Mouse (Mus musculus): ENCODE measurements around the gene Adgrf4. TPM values are rescaled to one million over a fixed set of nuclear protein-coding genes. Genes with fewer than 3 reads are reported as not detected.

Gene Adgrf4
- polyA plus RNA-seq, 1 experiment = 0.49 TPM

GRCm38 (mm10) chr17:42630206-42630605, 61.9 kb downstream of the Adgrf4 start:
- no peak overlapping the region for H3K4me3 ChIP-seq (ENCODE audit: insufficient read depth, poor library complexity, severe bottlenecking)
- no peaks in the 10 kb centered on the region for H3K79me2 ChIP-seq (ENCODE audit: control insufficient read depth, insufficient read depth)
- H3K79me3 ChIP-seq (ENCODE audit: low read depth) = no peaks in the 10 kb centered on the region
- H3K27me3 ChIP-seq (ENCODE audit: control insufficient read depth, insufficient read depth, insufficient read length) = no peaks in the 10 kb centered on the region
- H3ac ChIP-seq (ENCODE audit: control insufficient read depth, insufficient read length, low read depth) = no peak overlapping the region
- TF ChIP-seq MAX (IDR thresholded peaks at IDR 0.05) = no peak
- H3K36me3 ChIP-seq (ENCODE audit: control insufficient read depth, insufficient read depth) = no peaks in the 10 kb centered on the region

GRCm38 (mm10) chr17:42613043-42613737, 78.9 kb downstream of the Adgrf4 start:
- H3ac ChIP-seq (ENCODE audit: control insufficient read depth, insufficient read length, low read depth) = no peak overlapping the region
- H3K27me3 ChIP-seq (ENCODE audit: control insufficient read depth, insufficient read depth, insufficient read length) = no peaks in the 10 kb centered on the region
- H3K4me3 ChIP-seq (ENCODE audit: insufficient read depth, poor library complexity, severe bottlenecking) = no peak overlapping the region
- TF ChIP-seq USF1 (IDR thresholded peaks at IDR 0.05; ENCODE audit: low read depth) = no peak
- TF ChIP-seq FOSL1 (IDR thresholded peaks at IDR 0.05; ENCODE audit: insufficient read depth, low read length, poor library complexity, severe bottlenecking) = no peak
- TF ChIP-seq MYOD1 (IDR thresholded peaks at IDR 0.05; ENCODE audit: control insufficient read depth, insufficient read length, low read depth) = no peak
- TF ChIP-seq MYOG (IDR thresholded peaks at IDR 0.05; ENCODE audit: control insufficient read depth, extremely low read depth, insufficient read length) = no peak
- no peak for TF ChIP-seq CTCF (IDR thresholded peaks at IDR 0.05; ENCODE audit: control insufficient read depth, insufficient read depth, insufficient read length)
- no peak for TF ChIP-seq MAX (IDR thresholded peaks at IDR 0.05)
- no peak for TF ChIP-seq CEBPB (IDR thresholded peaks at IDR 0.05; ENCODE audit: low read depth)
- no peaks in the 10 kb centered on the region for H3K79me2 ChIP-seq (ENCODE audit: control insufficient read depth, insufficient read depth)
- no peaks in the 10 kb centered on the region for H3K79me3 ChIP-seq (ENCODE audit: low read depth)
- no peaks in the 10 kb centered on the region for H3K36me3 ChIP-seq (ENCODE audit: control insufficient read depth, insufficient read depth)

- H3K36me3 ChIP-seq (ENCODE audit: control insufficient read depth, insufficient read depth) = no peaks in the 10 kb centered on the region
- no peak within 1 kb of the TSS for H3K4me3 ChIP-seq (ENCODE audit: insufficient read depth, poor library complexity, severe bottlenecking)
- no peaks in the 10 kb centered on the region for H3K79me3 ChIP-seq (ENCODE audit: low read depth)
- no peak within 1 kb of the TSS for H3ac ChIP-seq (ENCODE audit: control insufficient read depth, insufficient read length, low read depth)
- no peak for TF ChIP-seq MAX (IDR thresholded peaks at IDR 0.05)
- no peak for TF ChIP-seq FOSL1 (IDR thresholded peaks at IDR 0.05; ENCODE audit: insufficient read depth, low read length, poor library complexity, severe bottlenecking)
- TF ChIP-seq CTCF (IDR thresholded peaks at IDR 0.05; ENCODE audit: control insufficient read depth, insufficient read depth, insufficient read length) = no peak
- no peak for TF ChIP-seq CEBPB (IDR thresholded peaks at IDR 0.05; ENCODE audit: low read depth)
- TF ChIP-seq MYOD1 (IDR thresholded peaks at IDR 0.05; ENCODE audit: control insufficient read depth, insufficient read length, low read depth) = no peak
- TF ChIP-seq MYOG (IDR thresholded peaks at IDR 0.05; ENCODE audit: control insufficient read depth, extremely low read depth, insufficient read length) = no peak
- TF ChIP-seq USF1 (IDR thresholded peaks at IDR 0.05; ENCODE audit: low read depth) = no peak
- H3K79me2 ChIP-seq (ENCODE audit: control insufficient read depth, insufficient read depth) = no peaks in the 10 kb centered on the region
- H3K27me3 ChIP-seq (ENCODE audit: control insufficient read depth, insufficient read depth, insufficient read length) = no peaks in the 10 kb centered on the region
Observed at GRCm38 (mm10) chr17:42611295-42611694, 80.8 kb downstream of the Adgrf4 start, which contains the start of gene Opn5. Opn5 (minus strand) TSS chr17:42611395.

- Histone ChIP-seq H3K36me3 (ENCODE audit: control insufficient read depth, insufficient read depth) (no peaks in the 10 kb centered on the region), H3K27me3 (ENCODE audit: control insufficient read depth, insufficient read depth, insufficient read length) (no peaks in the 10 kb centered on the region), H3ac (ENCODE audit: control insufficient read depth, insufficient read length, low read depth) (no peak overlapping the region), H3K4me3 (ENCODE audit: insufficient read depth, poor library complexity, severe bottlenecking) (no peak overlapping the region), H3K79me3 (ENCODE audit: low read depth) (no peaks in the 10 kb centered on the region), H3K79me2 (ENCODE audit: control insufficient read depth, insufficient read depth) (no peaks in the 10 kb centered on the region)
- TF ChIP-seq USF1 (IDR thresholded peaks at IDR 0.05; ENCODE audit: low read depth) = no peak
- TF ChIP-seq CTCF (IDR thresholded peaks at IDR 0.05; ENCODE audit: control insufficient read depth, insufficient read depth, insufficient read length) = no peak
- no peak for TF ChIP-seq FOSL1 (IDR thresholded peaks at IDR 0.05; ENCODE audit: insufficient read depth, low read length, poor library complexity, severe bottlenecking)
- no peak for TF ChIP-seq MAX (IDR thresholded peaks at IDR 0.05)
- TF ChIP-seq MYOD1 (IDR thresholded peaks at IDR 0.05; ENCODE audit: control insufficient read depth, insufficient read length, low read depth) = no peak
- no peak for TF ChIP-seq CEBPB (IDR thresholded peaks at IDR 0.05; ENCODE audit: low read depth)
- no peak for TF ChIP-seq MYOG (IDR thresholded peaks at IDR 0.05; ENCODE audit: control insufficient read depth, extremely low read depth, insufficient read length)
Observed at GRCm38 (mm10) chr17:42608270-42608669, 83.8 kb downstream of the Adgrf4 start.

Other genes with a start within 250 kb of the Adgrf4 start
- gene Opn5, start 80.9 kb downstream of the Adgrf4 start, polyA plus RNA-seq (2012; fragmentation: generic; extraction: Trizol) = not detected
- gene Adgrf2, start 49.9 kb upstream of the Adgrf4 start, polyA plus RNA-seq (2012; fragmentation: generic; extraction: Trizol) = not detected
- 3.6 TPM for gene Cd2ap, start 184.4 kb upstream of the Adgrf4 start, polyA plus RNA-seq (2012; fragmentation: generic; extraction: Trizol)

Data from C2C12 (cell line).